In the genomic region with DNA sequence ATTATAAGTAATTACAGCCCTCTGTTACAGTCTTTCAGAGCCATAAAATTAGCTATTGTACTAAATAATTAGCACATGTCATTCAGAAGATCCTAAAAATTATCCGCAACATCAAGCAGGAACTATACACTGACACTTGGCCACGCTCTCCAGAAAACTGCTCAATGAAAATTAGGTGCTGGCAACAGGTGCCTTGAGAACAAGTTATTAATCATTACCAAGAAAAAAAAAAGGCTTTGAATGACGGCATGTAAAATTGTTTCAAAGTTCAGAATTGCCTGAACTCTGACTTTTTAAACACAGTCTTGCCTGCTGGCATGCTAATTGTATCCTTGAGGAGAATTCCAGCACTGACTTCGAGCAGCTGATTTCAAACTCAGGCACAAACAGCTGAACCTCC, we compare ENCODE assay signal across 11 mouse cellular contexts.
"Had no signal": no experiment of that assay in that cellular context is flagged by ENCODE, and none has a peak within 500 bp of the region (broad histone marks: within the 10 kb centered on the region; RNA-seq: fewer than 3 reads in every experiment).

No protein-coding gene starts in this region.

- H3K36me3 ChIP-seq: limb, embryonic 10.5 days; liver, embryonic 13.5 days; lung, embryonic 15.5 days; midbrain, embryonic 12.5 days; neural tube, embryonic 13.5 days had no signal

- DNase-seq: liver, embryonic 13.5 days; liver, postnatal 0 days; right cerebral cortex, adult 18-20 months; right cerebral cortex, postnatal 25 days; thymus, postnatal 4 days had no signal

- H3K4me3 ChIP-seq: left cerebral cortex, adult 2 months; limb, embryonic 10.5 days; liver, embryonic 13.5 days; lung, embryonic 15.5 days; midbrain, embryonic 12.5 days; neural tube, embryonic 13.5 days had no signal

- H3K4me2 ChIP-seq: liver, embryonic 13.5 days; lung, embryonic 15.5 days; midbrain, embryonic 12.5 days; neural tube, embryonic 13.5 days had no signal

- H3K27ac ChIP-seq: left cerebral cortex, adult 2 months; limb, embryonic 10.5 days; liver, embryonic 13.5 days; lung, embryonic 15.5 days; midbrain, embryonic 12.5 days; neural tube, embryonic 13.5 days had no signal

- H3K9me3 ChIP-seq: limb, embryonic 10.5 days; lung, embryonic 15.5 days; midbrain, embryonic 12.5 days; neural tube, embryonic 13.5 days had no signal

- H3K9ac ChIP-seq: liver, embryonic 13.5 days; liver, postnatal 0 days; lung, embryonic 15.5 days; midbrain, embryonic 12.5 days; neural tube, embryonic 13.5 days had no signal

- ATAC-seq: liver, postnatal 0 days; midbrain, embryonic 16.5 days had no signal

- H3K4me1 ChIP-seq: liver, embryonic 13.5 days; lung, embryonic 15.5 days; midbrain, embryonic 12.5 days; neural tube, embryonic 13.5 days had no signal

- H3K27me3 ChIP-seq: liver, embryonic 13.5 days; lung, embryonic 15.5 days had no signal
